Mouse (Mus musculus) midbrain, postnatal 0 days (tissue): ENCODE measurements around the gene Kcnj4. TPM values are rescaled to one million over a fixed set of nuclear protein-coding genes. Genes with fewer than 3 reads are reported as not detected.

Source experiments
- ATAC-seq: fragments of 200-750 bp; cut with Nextera tagmentation; 2 replicates; pipeline ENCODE4 v1.8.0; 2017; ENCODE audit warnings: moderate number of reproducible peaks, mild to moderate bottlenecking, moderate TSS enrichment, moderate library complexity; ENCODE audit not compliant: low FRiP score
- DNase-seq: peaks from one replicate; pipeline ENCODE4 v3.0.0-alpha.2; 2015; ENCODE audit warnings: low spot score
- H3K27ac ChIP-seq: fragments of 300-500 bp; sonication (generic); 2 replicates; pipeline ENCODE4 v1.5.1; 2014; ENCODE audit warnings: low read depth, mild to moderate bottlenecking, low read length, mixed read lengths
- H3K27me3 ChIP-seq: fragments of 300-500 bp; sonication (generic); 2 replicates; pipeline ENCODE4 v1.6.1; 2014; ENCODE audit warnings: low read length, control low read depth, mixed read lengths; ENCODE audit not compliant: insufficient read depth
- H3K36me3 ChIP-seq: fragments of 300-500 bp; sonication (generic); 2 replicates; pipeline ENCODE4 v1.6.1; 2014; ENCODE audit warnings: low read length, control low read depth, mixed read lengths; ENCODE audit not compliant: insufficient read depth
- H3K4me1 ChIP-seq: fragments of 300-500 bp; sonication (generic); 2 replicates; pipeline ENCODE4 v1.6.1; 2014; ENCODE audit warnings: mild to moderate bottlenecking, control low read depth, antibody characterized with exemption, low read length, mixed read lengths; ENCODE audit not compliant: insufficient read depth
- H3K4me2 ChIP-seq: fragments of 300-500 bp; sonication (generic); 2 replicates; pipeline ENCODE4 v1.6.1; 2014; ENCODE audit warnings: low read depth, mild to moderate bottlenecking, low read length, mixed read lengths; ENCODE audit not compliant: poor library complexity, severe bottlenecking
- H3K4me3 ChIP-seq: fragments of 300-500 bp; sonication (generic); 2 replicates; pipeline ENCODE4 v1.5.1; 2014; ENCODE audit warnings: low read depth, mild to moderate bottlenecking, low read length, moderate library complexity
- H3K9ac ChIP-seq: fragments of 300-500 bp; sonication (generic); replicated peaks from 2 replicates; pipeline ENCODE4 v1.6.1; 2014; ENCODE audit warnings: mild to moderate bottlenecking, low read length, moderate library complexity, mixed read lengths; ENCODE audit not compliant: poor library complexity, severe bottlenecking
- H3K9me3 ChIP-seq: fragments of 300-500 bp; sonication (generic); 2 replicates; pipeline ENCODE4 v1.6.1; 2016; ENCODE audit warnings: low read length, control low read depth
- CTCF ChIP-seq: IDR thresholded peaks from 2 replicates; pipeline ENCODE4 v1.5.1; 2016; ENCODE audit warnings: antibody characterized with exemption, mild to moderate bottlenecking
- WGBS: fragments of 180-500 bp; shearing (Covaris S2); extraction: QIAGEN DNeasy Blood & Tissue Kit; methylation state at CpG from one replicate; pipeline ENCODE4 v1.1.7; 2014; 5-methylcytosine and 5-hydroxymethylcytosine counted together
- polyA plus RNA-seq: library from polyadenylated mRNA; unstranded; fragments of >200 nt; fragmentation: Nextera tagmentation; extraction: Ambion mirVana; gene quantifications from 2 replicates; pipeline ENCODE4 v1.2.1, GENCODE M21; 2015
- total RNA-seq: library from RNA; depleted of rRNA; stranded (reverse); fragments of >200 nt; gene quantifications from 2 replicates; pipeline ENCODE4 v1.2.3, GENCODE M21; 2014

Gene Kcnj4
- total and polyA plus RNA-seq, 2 experiments from 2014 or later = 0.11 to 2.2 TPM

DNA sequence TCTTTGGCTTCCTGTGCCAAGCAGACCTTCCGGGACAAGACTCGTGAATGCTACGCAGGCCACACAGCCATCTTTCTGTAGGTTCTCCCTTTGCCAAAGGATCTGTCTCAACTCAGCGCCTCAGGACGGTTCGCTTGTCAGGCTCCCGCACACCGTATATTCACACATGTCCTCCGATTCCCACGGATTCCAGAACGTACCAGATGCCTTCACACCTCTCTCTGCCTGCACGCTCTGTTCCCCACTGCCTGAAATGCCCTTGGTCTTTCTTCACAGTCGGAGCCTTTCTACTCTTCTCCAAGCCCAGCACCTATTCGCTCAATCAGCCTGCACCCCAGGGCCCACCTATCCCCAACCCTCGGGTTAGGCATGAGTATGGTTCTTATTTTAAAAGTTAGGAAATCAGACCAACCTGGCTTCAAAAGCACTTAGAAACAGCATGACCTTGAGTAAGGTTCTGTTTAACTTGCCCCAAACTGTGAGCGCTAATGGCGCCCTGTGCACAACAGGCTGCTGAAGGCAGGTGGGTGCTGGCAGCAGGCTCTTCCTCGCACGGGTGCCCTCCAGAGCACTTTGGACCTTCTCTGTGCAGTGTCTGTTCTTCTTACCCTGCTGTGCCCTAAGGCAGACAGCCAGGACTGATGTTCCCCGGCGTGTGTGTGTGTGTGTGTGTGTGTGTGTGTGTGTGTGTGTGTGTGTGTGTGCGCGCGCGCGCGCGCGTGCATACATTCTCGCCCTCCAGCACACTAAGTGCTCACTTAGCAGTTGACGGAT, 2.2 kb upstream of the Kcnj4 start:
- H3K27me3 ChIP-seq = peaks cover 52% of the 10 kb centered on the region
- WGBS = 42% methylated on average over 23 of the region's 31 CpGs

GRCm38 (mm10) chr15:79506460-79506859, 1.4 kb upstream of the Kcnj4 start:
- TF ChIP-seq CTCF = no peak
- DNase-seq (no peak), ATAC-seq (no peak)
- WGBS = 39% methylated on average over 7 of the region's 7 CpGs
- H3K36me3 ChIP-seq = no peaks in the 10 kb centered on the region
- H3K9ac ChIP-seq = no peak overlapping the region
- H3K9me3 ChIP-seq = no peaks in the 10 kb centered on the region
- H3K27me3 ChIP-seq = peaks cover 55% of the 10 kb centered on the region
- no peak overlapping the region for H3K27ac ChIP-seq
- no peak overlapping the region for H3K4me2 ChIP-seq
- peak overlapping the region; percentile 56; the same call in 1 of the 2 replicates for H3K4me3 ChIP-seq
- H3K4me1 ChIP-seq = peaks cover 4% of the 10 kb centered on the region; the same call in 1 of the 2 replicates

More for the DNA sequence above, 2.2 kb upstream of the Kcnj4 start:
- Histone ChIP-seq H3K9me3 (no peaks in the 10 kb centered on the region), H3K27ac (no peak overlapping the region), H3K36me3 (no peaks in the 10 kb centered on the region), H3K4me1 (peaks cover 4% of the 10 kb centered on the region; the same call in 1 of the 2 replicates), H3K4me3 (no peak overlapping the region), H3K4me2 (no peak overlapping the region), H3K9ac (no peak overlapping the region)
- no peak for DNase-seq
- no peak for ATAC-seq
- no peak for TF ChIP-seq CTCF

- Histone ChIP-seq H3K4me2 (peak overlapping the region; percentile 100), H3K36me3 (no peaks in the 10 kb centered on the region), H3K9me3 (no peaks in the 10 kb centered on the region), H3K4me1 (peaks cover 4% of the 10 kb centered on the region; the same call in 1 of the 2 replicates), H3K9ac (peak overlapping the region; percentile 46), H3K4me3 (peak overlapping the region; percentile 56), H3K27me3 (peaks cover 55% of the 10 kb centered on the region), H3K27ac (no peak overlapping the region)
- no peak for TF ChIP-seq CTCF
- under 1% methylated on average over 41 of the region's 71 CpGs for WGBS
- ATAC-seq (peak; percentile 38), DNase-seq (peak; percentile 70)
These were observed 709 bp upstream of the Kcnj4 start for GRCm38 (mm10) chr15:79505616-79506283.

DNA sequence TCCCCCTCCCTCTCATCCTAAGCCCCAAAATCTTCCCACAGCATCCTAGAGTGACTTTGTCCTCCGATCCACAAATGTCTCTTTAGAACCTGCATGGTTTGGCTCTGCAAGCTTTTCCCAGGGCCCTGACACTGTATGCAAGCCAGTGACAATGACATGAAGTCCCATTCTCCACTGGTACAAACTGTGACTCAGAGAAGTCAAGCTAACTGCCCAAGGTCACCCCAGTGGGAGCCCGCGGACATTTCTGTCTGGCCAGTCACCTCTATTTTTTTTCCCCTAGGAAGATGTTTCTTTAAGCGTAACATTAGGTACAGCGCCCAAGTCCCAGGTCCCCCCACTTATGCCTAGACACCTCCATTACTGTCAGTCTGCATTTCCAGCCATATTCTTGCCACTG, 1.6 kb downstream of the Kcnj4 start:
- no peaks in the 10 kb centered on the region for H3K9me3 ChIP-seq
- no peak overlapping the region for H3K27ac ChIP-seq
- no peaks in the 10 kb centered on the region for H3K36me3 ChIP-seq
- no peak for ATAC-seq
- H3K9ac ChIP-seq = no peak overlapping the region
- H3K4me3 ChIP-seq = no peak overlapping the region
- no peak for TF ChIP-seq CTCF
- no peak for DNase-seq
- H3K4me1 ChIP-seq = peaks cover 4% of the 10 kb centered on the region; the same call in 1 of the 2 replicates
- no peak overlapping the region for H3K4me2 ChIP-seq
- H3K27me3 ChIP-seq = peaks cover 51% of the 10 kb centered on the region
- 66% methylated on average over 5 of the region's 5 CpGs for WGBS

GRCm38 (mm10) chr15:79502891-79503341, 2.1 kb downstream of the Kcnj4 start:
- WGBS = 16% methylated on average over 18 of the region's 18 CpGs
- no peak overlapping the region for H3K9ac ChIP-seq
- H3K27me3 ChIP-seq = peaks cover 51% of the 10 kb centered on the region
- H3K36me3 ChIP-seq = no peaks in the 10 kb centered on the region
- peak overlapping the region; percentile 18; the same call in 1 of the 2 replicates for H3K4me2 ChIP-seq
- no peaks in the 10 kb centered on the region for H3K9me3 ChIP-seq
- ATAC-seq = no peak
- no peak for DNase-seq
- no peak overlapping the region for H3K27ac ChIP-seq
- no peak overlapping the region for H3K4me3 ChIP-seq
- peaks cover 4% of the 10 kb centered on the region; the same call in 1 of the 2 replicates for H3K4me1 ChIP-seq
- TF ChIP-seq CTCF = no peak

- no peak overlapping the region for H3K27ac ChIP-seq
- peaks cover 29% of the 10 kb centered on the region for H3K27me3 ChIP-seq
- WGBS = 65% methylated on average over 17 of the region's 17 CpGs
- no peak for TF ChIP-seq CTCF
- H3K9ac ChIP-seq = no peak overlapping the region
- H3K9me3 ChIP-seq = no peaks in the 10 kb centered on the region
- H3K4me1 ChIP-seq = peaks cover 1% of the 10 kb centered on the region; the same call in 1 of the 2 replicates
- no peaks in the 10 kb centered on the region for H3K36me3 ChIP-seq
- no peak for DNase-seq
- H3K4me2 ChIP-seq = no peak overlapping the region
- H3K4me3 ChIP-seq = no peak overlapping the region
- no peak for ATAC-seq
These were observed 4.9 kb downstream of the Kcnj4 start for GRCm38 (mm10) chr15:79500110-79500509.
